Mouse (Mus musculus) forebrain, embryonic 11.5 days (tissue): Measurements from ENCODE around the gene Fgf10. TPM values are rescaled to one million over a fixed set of nuclear protein-coding genes. Genes with fewer than 3 reads are reported as not detected.

Experiments used
- ATAC-seq: fragments of 200-750 bp; cut with Nextera tagmentation; replicated peaks from 2 replicates; pipeline ENCODE4 v1.8.0; 2017; ENCODE audit warnings: moderate TSS enrichment; ENCODE audit not compliant: low FRiP score
- DNase-seq: peaks from one replicate; pipeline ENCODE4 v3.0.0-alpha.2; 2017; ENCODE audit warnings: low spot score
- H3K27ac ChIP-seq: fragments of 300-500 bp; sonication (generic); 2 replicates; pipeline ENCODE4 v1.5.1; 2014; ENCODE audit warnings: low read depth, low read length
- H3K27me3 ChIP-seq: fragments of 300-500 bp; sonication (generic); 2 replicates; pipeline ENCODE4 v1.6.1; 2014; ENCODE audit warnings: mild to moderate bottlenecking, low read length, mixed read lengths; ENCODE audit not compliant: control insufficient read depth, insufficient read depth
- H3K36me3 ChIP-seq: fragments of 300-500 bp; sonication (generic); 2 replicates; pipeline ENCODE4 v1.6.1; 2014; ENCODE audit warnings: mild to moderate bottlenecking, low read length, moderate library complexity, mixed read lengths; ENCODE audit not compliant: control insufficient read depth, insufficient read depth
- H3K4me1 ChIP-seq: fragments of 300-500 bp; sonication (generic); replicated peaks from 2 replicates; pipeline ENCODE4 v1.6.1; 2014; ENCODE audit warnings: low read length, mixed read lengths; ENCODE audit not compliant: control insufficient read depth, insufficient read depth
- H3K4me2 ChIP-seq: fragments of 300-500 bp; sonication (generic); 2 replicates; pipeline ENCODE4 v1.6.1; 2014; ENCODE audit warnings: low read depth, mild to moderate bottlenecking, low read length, moderate library complexity, mixed read lengths; ENCODE audit not compliant: severe bottlenecking
- H3K4me3 ChIP-seq: fragments of 300-500 bp; sonication (generic); 2 replicates; pipeline ENCODE4 v1.5.1; 2014; ENCODE audit warnings: low read depth, low read length
- H3K9ac ChIP-seq: fragments of 300-500 bp; sonication (generic); 2 replicates; pipeline ENCODE4 v1.6.1; 2014; ENCODE audit warnings: low read length
- H3K9me3 ChIP-seq: fragments of 300-500 bp; sonication (generic); 2 replicates; pipeline ENCODE4 v1.6.1; 2016; ENCODE audit warnings: low read length, mixed read lengths; ENCODE audit not compliant: control insufficient read depth
- WGBS: fragments of 180-500 bp; shearing (Covaris S2); extraction: QIAGEN DNeasy Blood & Tissue Kit; methylation state at CpG from one replicate; pipeline ENCODE4 v1.1.7; 2014; 5-methylcytosine and 5-hydroxymethylcytosine counted together
- polyA plus RNA-seq: library from polyadenylated mRNA; unstranded; fragments of >200 nt; fragmentation: Nextera tagmentation; extraction: Ambion mirVana; gene quantifications from 2 replicates; pipeline ENCODE4 v1.2.1, GENCODE M21; 2014

The Fgf10 gene
- polyA plus RNA-seq, 1 experiment from 2014 or later = 0.35 TPM

DNA sequence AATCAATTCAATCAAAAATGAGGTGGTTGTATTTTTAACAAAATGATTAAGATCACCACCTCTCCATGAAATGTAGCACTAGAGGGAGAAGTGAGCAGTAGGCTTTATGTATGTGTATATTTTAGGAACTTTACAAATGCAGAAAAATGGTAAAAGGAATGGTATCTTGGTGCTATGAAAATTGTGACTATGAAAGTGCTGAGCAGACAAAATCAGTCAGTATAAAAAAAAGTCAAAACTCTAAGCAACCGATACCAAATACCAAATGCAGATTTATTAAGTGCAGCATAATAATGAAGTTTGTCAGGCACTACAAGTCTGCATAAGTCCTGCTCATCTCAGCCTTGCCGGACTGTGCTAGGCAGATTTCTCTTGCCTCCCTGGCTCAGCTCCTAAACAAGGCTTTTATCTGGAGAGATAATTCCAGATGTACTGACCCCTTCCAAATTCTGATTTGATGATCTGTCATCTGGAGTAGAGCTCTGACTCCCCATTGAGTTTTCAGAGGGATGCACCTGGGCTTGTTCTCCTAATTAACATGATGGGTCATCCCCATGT, 70.3 kb downstream of the Fgf10 start:
- Histone ChIP-seq H3K4me3 (no peak overlapping the region), H3K4me2 (no peak overlapping the region), H3K9me3 (no peaks in the 10 kb centered on the region), H3K4me1 (no peaks in the 10 kb centered on the region), H3K27ac (no peak overlapping the region), H3K36me3 (no peaks in the 10 kb centered on the region), H3K9ac (no peak overlapping the region), H3K27me3 (no peaks in the 10 kb centered on the region)
- DNase-seq (no peak), ATAC-seq (no peak)
- WGBS = 88% methylated on average over 2 of the region's 2 CpGs

DNA sequence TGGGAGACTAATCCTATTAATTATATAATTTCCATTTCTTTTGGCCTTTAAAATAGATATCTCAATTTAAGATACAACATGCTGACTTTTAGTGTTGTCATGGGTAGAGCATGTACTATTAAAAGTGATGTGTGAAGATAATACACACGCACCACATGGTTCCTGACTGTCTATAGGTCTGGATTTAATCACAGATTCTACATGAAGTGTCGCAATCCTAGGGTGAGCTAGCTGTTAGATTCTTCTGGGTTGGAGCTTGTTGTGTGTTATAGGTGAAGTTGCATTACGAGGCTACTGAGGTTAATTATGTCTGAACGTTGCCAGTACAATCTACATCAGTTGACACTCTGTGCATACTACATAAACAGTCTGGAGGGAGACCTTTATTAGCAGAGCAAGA, 73.2 kb downstream of the Fgf10 start:
- DNase-seq (no peak), ATAC-seq (no peak)
- H3K4me1 ChIP-seq = no peaks in the 10 kb centered on the region
- no peak overlapping the region for H3K4me3 ChIP-seq
- H3K27ac ChIP-seq = no peak overlapping the region
- no peaks in the 10 kb centered on the region for H3K36me3 ChIP-seq
- WGBS = 84% methylated on average over 4 of the region's 4 CpGs
- H3K9me3 ChIP-seq = no peaks in the 10 kb centered on the region
- no peaks in the 10 kb centered on the region for H3K27me3 ChIP-seq
- H3K9ac ChIP-seq = no peak overlapping the region
- no peak overlapping the region for H3K4me2 ChIP-seq

DNA sequence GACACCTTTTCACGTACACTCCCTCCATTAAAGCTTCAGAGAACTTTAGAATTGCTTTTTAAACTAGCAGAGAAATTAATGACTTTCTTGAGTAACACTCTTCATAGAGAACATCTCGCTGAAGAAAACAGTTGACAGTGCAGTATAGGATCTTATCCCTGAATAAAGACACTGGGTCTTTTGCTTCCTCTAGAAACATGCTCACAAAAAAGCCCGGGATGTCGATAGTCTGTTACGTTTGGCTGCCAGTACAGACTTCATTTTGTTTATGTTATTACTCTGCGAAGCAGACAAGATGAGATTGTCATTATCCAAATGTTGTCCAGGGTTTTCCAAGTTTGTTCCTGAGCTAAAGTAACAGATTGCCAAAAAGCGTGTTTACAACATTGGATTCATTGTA, 75.2 kb downstream of the Fgf10 start:
- no peak for DNase-seq
- no peaks in the 10 kb centered on the region for H3K4me1 ChIP-seq
- no peak overlapping the region for H3K4me3 ChIP-seq
- no peak overlapping the region for H3K27ac ChIP-seq
- no peak for ATAC-seq
- H3K9ac ChIP-seq = no peak overlapping the region
- 91% methylated on average over 7 of the region's 7 CpGs for WGBS
- no peaks in the 10 kb centered on the region for H3K36me3 ChIP-seq
- H3K4me2 ChIP-seq = no peak overlapping the region
- H3K27me3 ChIP-seq = no peaks in the 10 kb centered on the region
- H3K9me3 ChIP-seq = no peaks in the 10 kb centered on the region

DNA sequence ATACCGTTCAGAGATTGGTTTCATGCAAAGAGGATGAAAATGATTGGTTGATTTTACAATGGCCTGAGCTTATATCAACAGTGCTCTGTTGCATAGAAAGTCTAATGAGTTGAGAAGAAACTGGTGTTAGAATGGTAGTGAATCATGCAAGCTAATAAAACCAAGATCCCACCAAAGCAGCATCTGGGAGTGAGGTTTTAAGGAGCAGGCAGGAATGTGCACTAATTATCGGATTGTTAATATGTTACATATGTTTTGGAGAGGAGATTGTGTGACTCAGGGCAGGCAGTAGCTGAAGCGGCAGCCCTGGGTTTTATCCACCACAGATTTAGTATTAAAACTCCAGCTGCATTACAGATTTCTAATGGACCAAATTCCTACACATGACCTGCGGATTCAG, 76.8 kb downstream of the Fgf10 start:
- Histone ChIP-seq H3K4me2 (no peak overlapping the region), H3K9me3 (no peaks in the 10 kb centered on the region), H3K4me3 (no peak overlapping the region), H3K9ac (no peak overlapping the region), H3K4me1 (no peaks in the 10 kb centered on the region), H3K27me3 (no peaks in the 10 kb centered on the region), H3K36me3 (no peaks in the 10 kb centered on the region), H3K27ac (no peak overlapping the region)
- WGBS = 62% methylated on average over 4 of the region's 4 CpGs
- ATAC-seq = peak; percentile 42; the same call in 1 of the 2 replicates
- DNase-seq = no peak

DNA sequence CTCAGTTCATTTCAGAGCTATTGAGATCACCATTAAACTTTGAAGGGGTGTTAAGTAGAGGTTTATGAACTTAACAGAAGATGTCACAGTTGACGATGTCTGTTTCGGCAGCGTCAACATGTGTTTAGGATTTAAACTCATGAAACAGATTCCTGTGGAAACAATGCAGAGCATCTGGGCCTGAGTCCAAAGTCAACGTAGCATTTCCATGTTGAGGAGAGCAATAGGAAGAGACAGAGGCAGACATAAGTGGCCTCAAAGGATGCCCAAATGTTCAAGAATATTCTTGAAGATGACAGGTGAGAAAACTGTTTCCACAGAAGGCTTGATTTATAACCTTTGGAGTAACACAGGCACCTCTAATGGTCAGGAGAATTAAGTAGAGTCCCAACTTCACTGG, 84.4 kb downstream of the Fgf10 start:
- H3K27me3 ChIP-seq = no peaks in the 10 kb centered on the region
- no peak overlapping the region for H3K4me3 ChIP-seq
- no peaks in the 10 kb centered on the region for H3K4me1 ChIP-seq
- H3K4me2 ChIP-seq = no peak overlapping the region
- no peak overlapping the region for H3K27ac ChIP-seq
- no peak for ATAC-seq
- no peak for DNase-seq
- H3K36me3 ChIP-seq = no peaks in the 10 kb centered on the region
- H3K9me3 ChIP-seq = no peaks in the 10 kb centered on the region
- WGBS = 87% methylated on average over 4 of the region's 4 CpGs
- no peak overlapping the region for H3K9ac ChIP-seq

DNA sequence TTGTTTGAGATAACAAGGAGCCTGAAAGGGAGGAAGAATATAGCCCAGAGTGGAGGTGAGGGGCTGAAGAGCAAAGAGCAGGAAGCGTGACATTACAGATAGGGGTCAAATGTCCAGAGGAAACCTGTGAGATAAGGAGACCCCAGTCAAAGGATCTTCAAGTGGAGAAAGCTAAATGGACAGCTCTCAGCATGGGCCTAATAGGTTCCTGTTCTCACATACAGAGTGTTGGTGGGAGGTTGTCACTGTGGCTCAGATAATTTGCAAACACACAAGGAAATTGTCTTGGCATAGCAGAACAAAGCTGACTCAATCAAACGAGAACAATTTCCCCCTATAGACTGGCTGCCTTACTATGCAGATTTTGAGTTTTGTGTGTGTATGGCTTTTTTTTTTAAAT, 89.4 kb downstream of the Fgf10 start:
- no peak overlapping the region for H3K9ac ChIP-seq
- H3K27me3 ChIP-seq = no peaks in the 10 kb centered on the region
- H3K9me3 ChIP-seq = no peaks in the 10 kb centered on the region
- no peak overlapping the region for H3K27ac ChIP-seq
- H3K36me3 ChIP-seq = no peaks in the 10 kb centered on the region
- ATAC-seq = no peak
- DNase-seq = no peak
- H3K4me1 ChIP-seq = no peaks in the 10 kb centered on the region
- WGBS = 3% methylated on average over 2 of the region's 2 CpGs
- no peak overlapping the region for H3K4me3 ChIP-seq
- no peak overlapping the region for H3K4me2 ChIP-seq

DNA sequence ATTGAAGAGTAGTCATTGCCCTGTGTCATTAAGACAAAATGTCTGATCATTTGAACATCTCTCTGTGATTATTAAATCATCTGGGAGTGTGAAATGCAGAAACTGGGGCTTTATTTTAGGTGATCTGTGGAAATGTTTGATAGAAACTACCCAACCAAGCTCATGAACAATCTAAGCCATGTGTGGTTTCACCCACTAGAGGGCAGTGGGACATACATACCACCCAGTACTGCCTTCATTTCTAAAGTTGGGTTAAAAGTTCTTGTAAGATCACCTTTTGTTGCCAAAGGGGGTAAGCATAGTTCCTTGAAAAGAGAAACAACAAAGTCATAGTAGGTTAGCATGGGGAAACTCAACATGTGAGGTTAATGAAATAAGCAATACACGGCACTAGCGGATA, 93.4 kb downstream of the Fgf10 start:
- no peak for ATAC-seq
- no peaks in the 10 kb centered on the region for H3K27me3 ChIP-seq
- H3K36me3 ChIP-seq = no peaks in the 10 kb centered on the region
- H3K9me3 ChIP-seq = no peaks in the 10 kb centered on the region
- H3K9ac ChIP-seq = no peak overlapping the region
- no peak for DNase-seq
- H3K4me2 ChIP-seq = no peak overlapping the region
- WGBS = 98% methylated on average over 2 of the region's 2 CpGs
- H3K27ac ChIP-seq = no peak overlapping the region
- no peak overlapping the region for H3K4me3 ChIP-seq
- no peaks in the 10 kb centered on the region for H3K4me1 ChIP-seq

DNA sequence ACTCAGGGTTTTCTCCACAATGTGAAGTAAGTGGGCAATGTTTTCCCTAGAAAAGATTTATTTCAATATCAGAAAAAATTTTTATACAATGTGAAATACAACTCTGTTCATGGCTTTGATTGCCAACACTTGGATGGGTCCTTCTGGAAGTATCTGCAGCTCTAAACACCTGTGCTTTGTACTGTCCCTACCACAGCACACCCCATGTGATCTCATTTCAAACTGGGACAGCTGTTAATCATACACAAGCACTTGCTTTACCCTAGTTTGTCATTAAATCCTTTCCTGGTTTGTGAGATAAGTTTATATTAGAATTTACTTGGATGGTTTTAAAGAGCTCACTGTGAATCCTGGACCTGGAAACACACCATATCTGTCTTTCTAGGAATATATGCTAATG, 102.6 kb downstream of the Fgf10 start:
- no peaks in the 10 kb centered on the region for H3K36me3 ChIP-seq
- H3K27ac ChIP-seq = no peak overlapping the region
- ATAC-seq = no peak
- H3K27me3 ChIP-seq = no peaks in the 10 kb centered on the region
- no peak for DNase-seq
- no peak overlapping the region for H3K4me2 ChIP-seq
- no peaks in the 10 kb centered on the region for H3K4me1 ChIP-seq
- no peak overlapping the region for H3K9ac ChIP-seq
- no peaks in the 10 kb centered on the region for H3K9me3 ChIP-seq
- H3K4me3 ChIP-seq = no peak overlapping the region

DNA sequence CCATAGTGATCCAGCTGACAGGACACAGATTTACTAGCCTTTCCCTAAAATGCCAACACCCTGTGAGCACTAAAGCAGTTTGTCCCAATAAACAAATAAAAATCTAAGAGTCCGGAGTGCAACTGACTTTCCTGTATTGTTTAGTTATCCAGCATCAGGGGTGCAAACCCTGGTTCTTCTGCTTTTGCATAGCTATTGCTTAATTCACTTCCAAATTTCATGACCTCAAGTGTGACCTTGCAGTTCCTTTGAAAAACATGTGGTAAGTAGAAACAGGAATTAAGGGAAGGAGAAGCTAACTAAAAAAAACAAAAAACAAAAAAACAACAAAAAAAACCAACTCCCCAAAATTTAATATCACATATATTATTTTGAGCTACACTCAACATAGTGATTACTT, 105.6 kb downstream of the Fgf10 start:
- no peak overlapping the region for H3K27ac ChIP-seq
- H3K4me2 ChIP-seq = no peak overlapping the region
- no peaks in the 10 kb centered on the region for H3K36me3 ChIP-seq
- no peaks in the 10 kb centered on the region for H3K27me3 ChIP-seq
- no peaks in the 10 kb centered on the region for H3K9me3 ChIP-seq
- H3K9ac ChIP-seq = no peak overlapping the region
- H3K4me1 ChIP-seq = no peaks in the 10 kb centered on the region
- ATAC-seq (no peak), DNase-seq (no peak)
- WGBS = 75% methylated on average over 1 of the region's 1 CpGs
- no peak overlapping the region for H3K4me3 ChIP-seq
